Mouse (Mus musculus): ENCODE results near the gene Clca3a1. TPM values are rescaled to one million over a fixed set of nuclear protein-coding genes. Genes with fewer than 3 reads are reported as not detected.
A peak's percentile ranks its signal among the peaks of the same experiment; 100 is the strongest.

The Clca3a1 gene
- polyA plus RNA-seq, 1 experiment from 2014 or later: 3.8 TPM

- ATAC-seq (ENCODE audit: low read depth): no peak
- no peaks in the 10 kb centered on the region for H3K36me3 ChIP-seq (ENCODE audit: control insufficient read depth, insufficient read depth, low read length)
- 86% methylated on average over 10 of the region's 10 CpGs for WGBS
- H3K27ac ChIP-seq (ENCODE audit: low read length): no peak overlapping the region
- H3K9me3 ChIP-seq (ENCODE audit: control insufficient read depth, low read length): no peaks in the 10 kb centered on the region
- H3K4me3 ChIP-seq (ENCODE audit: low read length): no peak overlapping the region
- H3K27me3 ChIP-seq (ENCODE audit: control insufficient read depth, insufficient read depth, low read depth, low read length): no peaks in the 10 kb centered on the region
- H3K4me2 ChIP-seq (ENCODE audit: low read depth, low read length): peak overlapping the region; percentile 63
- peaks cover 14% of the 10 kb centered on the region for H3K4me1 ChIP-seq (replicated peaks; ENCODE audit: control insufficient read depth, insufficient read depth, low read length)
- H3K9ac ChIP-seq (ENCODE audit: low read length): no peak overlapping the region; the same call in 1 of the 2 replicates
These were observed 39.5 kb downstream of the Clca3a1 start for GRCm38 (mm10) chr3:144721077-144721859.

- WGBS: under 1% methylated on average over 50 of the region's 98 CpGs
- H3K27ac ChIP-seq (ENCODE audit: low read length): peak within 1 kb of the TSS; percentile 100
These were observed 40.7 kb downstream of the Clca3a1 start, which contains the start of gene Sh3glb1 for GRCm38 (mm10) chr3:144719901-144720747. Gene Sh3glb1, minus strand, starts transcription at chr3:144720335.

GRCm38 (mm10) chr3:144719088-144719900 lies 41.5 kb downstream of the Clca3a1 start:
- Histone ChIP-seq H3K9ac (ENCODE audit: low read length) (peak overlapping the region; percentile 90), H3K27me3 (ENCODE audit: control insufficient read depth, insufficient read depth, low read depth, low read length) (no peaks in the 10 kb centered on the region), H3K27ac (ENCODE audit: low read length) (peak overlapping the region; percentile 100), H3K9me3 (ENCODE audit: control insufficient read depth, low read length) (no peaks in the 10 kb centered on the region), H3K36me3 (ENCODE audit: control insufficient read depth, insufficient read depth, low read length) (no peaks in the 10 kb centered on the region), H3K4me3 (ENCODE audit: low read length) (peak overlapping the region; percentile 91), H3K4me2 (ENCODE audit: low read depth, low read length) (peak overlapping the region; percentile 81), H3K4me1 (replicated peaks; ENCODE audit: control insufficient read depth, insufficient read depth, low read length) (peaks cover 26% of the 10 kb centered on the region)
- under 1% methylated on average over 33 of the region's 56 CpGs for WGBS
- ATAC-seq (ENCODE audit: low read depth): peak; percentile 53

More at GRCm38 (mm10) chr3:144719901-144720747, 40.7 kb downstream of the Clca3a1 start, which contains the start of gene Sh3glb1:
- ATAC-seq (ENCODE audit: low read depth): peak; percentile 92
- Histone ChIP-seq H3K27me3 (ENCODE audit: control insufficient read depth, insufficient read depth, low read depth, low read length) (no peaks in the 10 kb centered on the region), H3K4me3 (ENCODE audit: low read length) (peak within 1 kb of the TSS; percentile 91), H3K9ac (ENCODE audit: low read length) (peak within 1 kb of the TSS; percentile 90), H3K4me1 (replicated peaks; ENCODE audit: control insufficient read depth, insufficient read depth, low read length) (peaks cover 20% of the 10 kb centered on the region), H3K4me2 (ENCODE audit: low read depth, low read length) (peak within 1 kb of the TSS; percentile 81), H3K36me3 (ENCODE audit: control insufficient read depth, insufficient read depth, low read length) (no peaks in the 10 kb centered on the region), H3K9me3 (ENCODE audit: control insufficient read depth, low read length) (no peaks in the 10 kb centered on the region)

GRCm38 (mm10) chr3:144718706-144719087 lies 42.1 kb downstream of the Clca3a1 start:
- whole genome bisulfite sequencing: 2% methylated on average over 7 of the region's 7 CpGs
- ATAC-seq (ENCODE audit: low read depth): no peak
- no peaks in the 10 kb centered on the region for H3K27me3 ChIP-seq (ENCODE audit: control insufficient read depth, insufficient read depth, low read depth, low read length)

GRCm38 (mm10) chr3:144717835-144718234 lies 42.9 kb downstream of the Clca3a1 start:
- H3K36me3 ChIP-seq (ENCODE audit: control insufficient read depth, insufficient read depth, low read length): no peaks in the 10 kb centered on the region
- peaks cover 26% of the 10 kb centered on the region for H3K4me1 ChIP-seq (replicated peaks; ENCODE audit: control insufficient read depth, insufficient read depth, low read length)
- WGBS: 83% methylated on average over 6 of the region's 6 CpGs
- no peak overlapping the region for H3K27ac ChIP-seq (ENCODE audit: low read length)
- peak overlapping the region; percentile 33 for H3K4me2 ChIP-seq (ENCODE audit: low read depth, low read length)
- no peak overlapping the region for H3K4me3 ChIP-seq (ENCODE audit: low read length)
- H3K9ac ChIP-seq (ENCODE audit: low read length): no peak overlapping the region
- H3K9me3 ChIP-seq (ENCODE audit: control insufficient read depth, low read length): no peaks in the 10 kb centered on the region
- H3K27me3 ChIP-seq (ENCODE audit: control insufficient read depth, insufficient read depth, low read depth, low read length): no peaks in the 10 kb centered on the region
- no peak for ATAC-seq (ENCODE audit: low read depth)

More at GRCm38 (mm10) chr3:144718706-144719087, 42.1 kb downstream of the Clca3a1 start:
- Histone ChIP-seq H3K4me2 (ENCODE audit: low read depth, low read length) (peak overlapping the region; percentile 81), H3K9ac (ENCODE audit: low read length) (peak overlapping the region; percentile 90), H3K4me1 (replicated peaks; ENCODE audit: control insufficient read depth, insufficient read depth, low read length) (peaks cover 26% of the 10 kb centered on the region), H3K36me3 (ENCODE audit: control insufficient read depth, insufficient read depth, low read length) (no peaks in the 10 kb centered on the region), H3K27ac (ENCODE audit: low read length) (peak overlapping the region; percentile 100), H3K9me3 (ENCODE audit: control insufficient read depth, low read length) (no peaks in the 10 kb centered on the region), H3K4me3 (ENCODE audit: low read length) (peak overlapping the region; percentile 91)

GRCm38 (mm10) chr3:144717121-144717520 lies 43.7 kb downstream of the Clca3a1 start:
- no peak overlapping the region for H3K4me2 ChIP-seq (ENCODE audit: low read depth, low read length)

GRCm38 (mm10) chr3:144715901-144716300 lies 44.9 kb downstream of the Clca3a1 start:
- no peak overlapping the region for H3K4me3 ChIP-seq (ENCODE audit: low read length)
- ATAC-seq (ENCODE audit: low read depth): no peak
- no peak overlapping the region for H3K9ac ChIP-seq (ENCODE audit: low read length)
- peaks cover 26% of the 10 kb centered on the region for H3K4me1 ChIP-seq (replicated peaks; ENCODE audit: control insufficient read depth, insufficient read depth, low read length)
- H3K27me3 ChIP-seq (ENCODE audit: control insufficient read depth, insufficient read depth, low read depth, low read length): no peaks in the 10 kb centered on the region
- no peaks in the 10 kb centered on the region for H3K9me3 ChIP-seq (ENCODE audit: control insufficient read depth, low read length)
- 41% methylated on average over 9 of the region's 9 CpGs for WGBS
- no peak overlapping the region for H3K27ac ChIP-seq (ENCODE audit: low read length)
- H3K36me3 ChIP-seq (ENCODE audit: control insufficient read depth, insufficient read depth, low read length): peaks cover 10% of the 10 kb centered on the region
- no peak overlapping the region for H3K4me2 ChIP-seq (ENCODE audit: low read depth, low read length)

More at GRCm38 (mm10) chr3:144717121-144717520, 43.7 kb downstream of the Clca3a1 start:
- H3K36me3 ChIP-seq (ENCODE audit: control insufficient read depth, insufficient read depth, low read length): 0 out of 2 replicates have a peak, but pooled peaks cover 2% of the 10 kb centered on the region
- WGBS: 72% methylated on average over 3 of the region's 3 CpGs
- ATAC-seq (ENCODE audit: low read depth): no peak
- H3K9me3 ChIP-seq (ENCODE audit: control insufficient read depth, low read length): no peaks in the 10 kb centered on the region
- no peaks in the 10 kb centered on the region for H3K27me3 ChIP-seq (ENCODE audit: control insufficient read depth, insufficient read depth, low read depth, low read length)
- H3K9ac ChIP-seq (ENCODE audit: low read length): no peak overlapping the region
- no peak overlapping the region for H3K27ac ChIP-seq (ENCODE audit: low read length)
- H3K4me1 ChIP-seq (replicated peaks; ENCODE audit: control insufficient read depth, insufficient read depth, low read length): peaks cover 26% of the 10 kb centered on the region
- H3K4me3 ChIP-seq (ENCODE audit: low read length): no peak overlapping the region

GRCm38 (mm10) chr3:144715033-144715432 lies 45.7 kb downstream of the Clca3a1 start:
- H3K27ac ChIP-seq (ENCODE audit: low read length): no peak overlapping the region
- no peak overlapping the region for H3K4me2 ChIP-seq (ENCODE audit: low read depth, low read length)
- no peak overlapping the region for H3K9ac ChIP-seq (ENCODE audit: low read length)
- H3K27me3 ChIP-seq (ENCODE audit: control insufficient read depth, insufficient read depth, low read depth, low read length): no peaks in the 10 kb centered on the region
- H3K9me3 ChIP-seq (ENCODE audit: control insufficient read depth, low read length): no peaks in the 10 kb centered on the region
- 62% methylated on average over 7 of the region's 7 CpGs for WGBS
- peaks cover 10% of the 10 kb centered on the region for H3K36me3 ChIP-seq (ENCODE audit: control insufficient read depth, insufficient read depth, low read length)
- no peak overlapping the region for H3K4me3 ChIP-seq (ENCODE audit: low read length)
- ATAC-seq (ENCODE audit: low read depth): no peak
- H3K4me1 ChIP-seq (replicated peaks; ENCODE audit: control insufficient read depth, insufficient read depth, low read length): peaks cover 23% of the 10 kb centered on the region

Measured in lung, embryonic 16.5 days (tissue).